Mouse (Mus musculus): ENCODE measurements around the gene Fam160b1. TPM values are rescaled to one million over a fixed set of nuclear protein-coding genes. Genes with fewer than 3 reads are reported as not detected.

The Fam160b1 gene
- total and polyA plus RNA-seq, 3 experiments, result 10.6 to 20.6 (median 19.4) TPM

DNA sequence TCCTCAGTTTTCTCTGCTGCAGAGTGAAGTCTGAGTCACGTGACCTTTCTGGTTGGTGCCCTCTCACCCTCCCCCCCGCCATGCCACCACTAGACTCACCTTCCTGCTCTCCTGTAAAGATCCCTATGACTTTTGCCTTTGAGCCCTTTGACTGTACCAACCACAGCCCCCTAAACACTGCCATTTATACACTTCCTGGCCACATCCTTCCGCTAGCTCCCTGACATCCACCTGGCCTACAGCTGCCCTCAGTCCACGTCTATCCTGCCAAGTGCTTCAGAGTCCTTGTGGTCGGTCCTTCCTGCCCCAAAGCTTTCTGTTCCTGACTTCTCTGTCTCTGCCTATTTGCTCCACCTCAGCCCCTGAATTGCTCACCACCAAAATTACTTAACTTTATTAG lies 16.6 kb upstream of the Fam160b1 start:
- no peak for DNase-seq

GRCm38 (mm10) chr19:57344678-57345077 lies 15.8 kb upstream of the Fam160b1 start:
- DNase-seq, result no peak

DNA sequence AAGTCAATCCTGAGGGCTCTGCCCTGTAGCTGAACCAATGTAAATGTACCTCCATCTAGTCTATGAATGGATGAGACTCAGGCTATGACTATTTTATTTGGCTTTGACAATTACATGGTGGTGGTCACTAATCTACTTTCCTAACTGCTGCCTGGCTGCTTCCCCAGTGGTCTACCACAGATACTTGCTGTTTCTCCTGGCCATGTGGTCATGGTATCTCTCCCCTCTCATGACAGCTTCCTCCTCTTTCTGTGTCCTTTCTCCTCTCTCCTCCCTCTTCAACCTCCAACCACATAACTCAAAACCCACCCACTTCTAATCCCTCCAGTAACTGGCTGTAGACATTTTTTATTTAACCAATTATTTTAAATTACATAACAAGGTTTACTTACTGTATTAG lies 11.4 kb upstream of the Fam160b1 start:
- no peak for DNase-seq

DNA sequence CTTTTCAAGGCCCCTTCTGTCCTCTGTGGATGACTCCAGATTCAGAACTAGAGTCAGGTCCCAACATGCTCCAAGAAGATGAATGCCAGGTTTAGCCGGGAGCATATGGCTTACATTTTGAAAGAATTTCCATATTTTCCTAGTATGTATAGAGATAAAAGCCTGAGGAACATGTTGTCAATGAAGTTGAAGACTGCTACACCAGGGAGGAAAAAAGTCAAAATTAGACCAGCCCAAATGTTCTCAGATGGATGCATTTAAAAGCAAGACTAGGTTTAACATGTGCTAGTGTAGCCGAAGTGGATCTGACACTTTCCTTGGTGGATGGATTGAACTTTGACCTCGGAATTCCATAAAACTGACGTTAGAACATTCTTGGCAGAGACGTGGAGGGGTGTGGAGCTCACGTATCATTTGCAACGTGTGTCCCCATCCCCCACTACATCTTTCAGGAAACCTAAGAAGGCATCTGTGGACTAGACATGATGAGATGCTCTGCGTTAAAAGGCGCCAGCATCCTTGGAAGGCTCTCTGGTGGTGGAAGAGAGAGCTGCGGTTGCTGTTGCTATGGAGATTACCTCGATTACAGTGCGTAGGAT lies 8.0 kb upstream of the Fam160b1 start:
- no peak for DNase-seq

- no peak for DNase-seq
Observed at GRCm38 (mm10) chr19:57353228-57353627, 7.3 kb upstream of the Fam160b1 start.

- no peak for DNase-seq
Observed at GRCm38 (mm10) chr19:57354050-57354449, 6.4 kb upstream of the Fam160b1 start.

GRCm38 (mm10) chr19:57354715-57355114 lies 5.8 kb upstream of the Fam160b1 start:
- DNase-seq, result no peak

DNA sequence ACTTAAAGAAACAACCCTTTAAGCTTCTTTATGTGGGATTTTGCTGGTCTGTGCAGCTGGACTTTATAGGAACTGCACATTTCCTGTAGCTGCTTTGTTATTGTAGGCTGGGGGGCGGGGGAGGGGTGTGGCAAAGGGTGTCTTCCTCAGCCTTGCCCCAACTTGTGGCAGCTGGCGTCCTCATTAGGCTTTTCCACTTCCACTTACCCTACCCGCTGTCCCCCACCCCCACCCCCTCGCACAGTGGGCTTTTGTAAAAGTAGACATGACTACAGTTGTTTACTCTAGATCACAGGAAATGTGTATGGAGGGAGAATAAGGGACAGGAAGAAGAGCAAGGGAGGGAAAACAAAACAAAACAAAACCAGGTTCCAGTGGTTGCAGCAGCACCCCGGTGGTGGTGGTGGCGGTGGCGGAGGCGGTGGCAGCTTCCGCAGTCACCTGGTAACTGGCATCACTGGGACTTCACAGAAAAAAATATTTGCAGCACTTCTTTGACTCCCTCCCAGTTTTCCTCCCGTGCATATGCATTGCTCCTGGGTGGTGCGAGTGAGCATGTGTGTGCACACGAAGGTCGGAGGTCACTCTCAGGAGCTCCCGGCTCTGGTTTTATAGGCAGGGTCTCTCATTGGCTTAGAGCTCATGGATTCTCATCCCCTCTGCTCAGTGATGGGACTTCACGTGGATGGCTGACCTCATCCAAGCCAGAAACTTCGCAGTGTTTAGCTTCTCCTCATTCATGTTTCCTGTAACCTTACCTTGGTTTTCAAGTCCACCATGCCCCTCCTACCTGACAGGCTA lies 4.8 kb upstream of the Fam160b1 start:
- DNase-seq, result no peak

DNA sequence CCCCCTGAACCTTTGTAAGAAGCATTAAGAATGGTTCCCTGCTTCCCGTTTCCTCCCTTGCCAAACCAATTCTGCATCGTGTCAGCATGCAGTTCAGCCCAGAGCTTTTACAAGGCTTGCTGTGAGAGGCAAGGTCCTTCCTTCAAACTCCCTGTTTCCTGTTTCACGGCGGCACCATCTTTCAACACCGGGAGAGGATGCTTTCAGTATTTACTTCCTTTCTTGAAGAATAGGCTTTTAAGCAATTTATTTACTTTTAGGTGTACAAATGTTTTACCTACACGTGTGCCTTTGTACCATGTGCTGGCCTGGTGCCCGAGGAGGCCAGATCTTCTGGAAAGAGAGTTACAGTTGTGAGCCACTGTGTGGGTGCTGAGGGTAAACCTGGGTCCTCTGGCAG lies 4.2 kb upstream of the Fam160b1 start:
- DNase-seq, result no peak

DNA sequence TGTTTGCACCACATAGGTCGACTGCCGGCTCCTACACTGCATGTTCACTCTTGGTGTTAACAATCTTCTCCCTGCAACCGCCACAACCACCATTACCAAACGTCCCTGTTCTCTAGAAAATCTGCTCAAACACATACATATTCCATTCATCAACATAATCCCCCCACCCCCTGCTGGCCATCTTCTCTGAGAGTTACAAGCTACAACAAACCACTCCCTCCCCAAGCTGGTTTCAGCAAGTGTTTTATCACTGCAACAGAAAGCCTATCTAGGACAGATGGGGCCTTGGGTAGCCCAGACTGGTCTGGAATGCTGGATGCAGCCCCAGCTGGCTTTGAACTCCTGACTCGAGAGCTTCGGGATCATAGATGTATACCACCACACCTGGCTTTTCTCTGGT lies 3.2 kb upstream of the Fam160b1 start:
- no peak for DNase-seq

- DNase-seq, result no peak
Observed at GRCm38 (mm10) chr19:57357811-57358210, 2.7 kb upstream of the Fam160b1 start.

- peak; percentile 70 for DNase-seq
Observed at GRCm38 (mm10) chr19:57358322-57358721, 2.2 kb upstream of the Fam160b1 start.

DNA sequence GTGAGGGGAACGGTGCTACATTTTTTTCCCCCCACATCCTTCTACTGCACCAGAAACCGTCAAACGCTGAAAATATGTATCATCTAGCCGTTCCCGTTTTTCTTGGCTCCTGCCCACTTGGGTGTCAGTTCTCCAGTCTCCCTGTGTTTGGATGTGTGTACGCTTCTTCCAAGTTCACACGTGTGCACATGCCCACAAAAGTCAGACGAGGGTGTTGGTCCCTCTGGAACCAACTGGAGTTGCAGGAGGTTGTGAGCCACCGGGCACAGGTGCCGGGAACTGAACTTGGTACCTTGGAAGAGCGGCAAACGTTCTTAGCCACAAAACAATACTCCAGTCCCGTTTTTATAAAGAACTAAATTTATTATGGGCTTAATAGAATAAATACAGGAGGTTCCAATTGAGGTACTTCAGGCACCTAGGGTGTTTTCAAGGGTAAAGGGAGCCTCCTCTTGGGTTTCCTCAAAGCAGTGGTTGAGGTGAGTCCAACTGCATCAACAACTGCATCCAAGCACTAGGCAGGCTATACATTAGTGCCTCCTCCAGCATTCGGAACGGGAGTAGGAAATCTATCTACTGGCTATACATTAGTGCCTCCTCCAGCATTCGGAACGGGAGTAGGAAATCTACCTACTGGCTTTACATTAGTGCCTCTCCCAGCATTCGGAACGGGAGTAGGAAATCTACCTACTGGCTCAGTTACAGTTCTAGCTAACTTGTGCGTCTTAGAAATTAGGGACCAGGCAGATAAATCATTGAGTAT lies 1.5 kb upstream of the Fam160b1 start:
- no peak for DNase-seq

DNA sequence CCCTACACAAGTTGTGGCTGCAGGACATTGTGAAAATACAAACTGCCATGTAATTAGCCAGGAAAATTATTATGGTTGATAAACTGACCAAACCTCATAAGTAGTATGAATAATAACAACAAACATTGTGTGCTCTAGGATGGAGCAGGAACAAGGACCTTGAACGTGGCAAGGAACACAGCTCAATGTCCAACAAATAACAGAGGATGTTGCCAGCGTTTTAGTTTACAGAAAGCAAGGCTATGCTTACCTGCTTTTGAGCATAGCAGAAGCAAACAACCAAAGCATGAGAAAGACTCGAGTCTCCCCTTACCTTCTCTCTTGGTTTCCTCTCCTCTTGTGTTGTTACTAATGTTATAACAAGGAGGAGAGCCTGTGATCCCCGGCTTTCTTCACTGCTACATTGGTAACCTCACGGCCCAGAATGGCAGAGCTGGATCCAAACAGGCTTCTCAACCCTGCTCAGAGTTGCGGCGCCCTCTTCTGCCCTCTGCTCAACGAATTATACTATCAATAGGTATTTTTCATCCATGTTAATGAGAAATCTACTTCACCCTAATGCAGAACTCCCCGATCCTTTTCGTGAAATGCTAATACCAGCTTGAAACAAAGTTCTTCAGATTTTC lies 666 bp upstream of the Fam160b1 start:
- peak; percentile 46 for DNase-seq

DNA sequence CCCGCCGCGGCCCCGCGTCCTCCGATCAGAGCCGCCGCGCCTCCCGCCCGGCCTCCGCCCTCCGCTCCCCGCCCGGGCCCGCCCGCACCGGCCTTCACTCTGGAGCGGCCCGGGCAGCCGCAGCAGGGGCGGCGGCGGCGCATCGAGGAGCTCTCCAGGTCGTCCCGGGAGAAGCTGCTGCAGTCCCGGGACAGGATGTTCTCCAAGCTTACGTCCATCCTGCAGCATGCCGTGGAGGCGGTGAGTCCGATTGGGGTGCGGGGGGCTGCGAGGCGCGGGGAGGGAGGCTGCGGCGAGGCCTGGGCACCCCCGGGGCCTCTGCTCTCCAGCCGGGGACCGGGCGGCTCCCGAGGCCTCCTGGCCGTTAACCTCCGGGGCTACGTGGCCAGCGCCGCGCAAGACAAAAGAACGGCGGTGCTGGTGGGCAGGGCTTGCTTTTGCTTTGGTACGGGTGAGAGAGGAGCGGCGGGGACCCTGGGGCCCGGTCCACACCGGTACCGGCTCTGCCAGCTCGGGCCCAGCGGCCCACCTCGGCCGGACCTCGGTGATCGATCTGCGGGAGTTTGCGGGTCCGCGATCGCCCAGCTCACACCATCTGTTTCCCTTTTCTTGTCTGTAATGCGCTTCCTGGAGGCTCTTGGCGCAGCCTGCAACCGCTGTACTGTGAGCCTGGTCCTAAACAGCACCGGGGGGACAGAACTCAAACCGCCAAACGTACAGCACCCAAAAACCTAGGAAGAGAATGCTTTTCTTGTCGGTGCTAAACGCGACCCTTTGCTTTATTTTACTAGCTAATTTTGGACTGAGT lies 855 bp downstream of the Fam160b1 start:
- DNase-seq, result peak; percentile 85

- no peak for DNase-seq
Observed at GRCm38 (mm10) chr19:57361939-57362307, 1.4 kb downstream of the Fam160b1 start.

DNA sequence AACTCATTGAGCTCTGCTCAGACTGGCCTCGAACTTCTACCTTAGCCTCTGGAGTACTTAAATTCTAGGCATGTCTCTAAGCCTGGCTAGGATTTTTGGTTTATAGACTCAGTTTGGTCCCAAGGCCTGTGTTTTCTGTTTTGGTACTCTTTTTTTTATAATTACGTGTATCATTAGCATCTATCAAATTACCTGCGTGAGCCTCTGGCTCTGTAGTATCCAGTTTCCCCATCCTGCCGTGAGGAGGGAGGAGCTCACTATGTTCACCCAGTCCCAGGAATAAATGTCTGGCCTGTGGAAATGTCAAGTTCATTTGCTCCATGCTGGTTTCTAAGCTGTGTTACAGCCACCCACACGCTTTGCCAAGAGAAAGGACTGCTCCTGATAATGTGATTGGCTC lies 2.1 kb downstream of the Fam160b1 start:
- peak; percentile 53 for DNase-seq

- DNase-seq, result no peak
Observed at GRCm38 (mm10) chr19:57363076-57363475, 2.6 kb downstream of the Fam160b1 start.

DNA sequence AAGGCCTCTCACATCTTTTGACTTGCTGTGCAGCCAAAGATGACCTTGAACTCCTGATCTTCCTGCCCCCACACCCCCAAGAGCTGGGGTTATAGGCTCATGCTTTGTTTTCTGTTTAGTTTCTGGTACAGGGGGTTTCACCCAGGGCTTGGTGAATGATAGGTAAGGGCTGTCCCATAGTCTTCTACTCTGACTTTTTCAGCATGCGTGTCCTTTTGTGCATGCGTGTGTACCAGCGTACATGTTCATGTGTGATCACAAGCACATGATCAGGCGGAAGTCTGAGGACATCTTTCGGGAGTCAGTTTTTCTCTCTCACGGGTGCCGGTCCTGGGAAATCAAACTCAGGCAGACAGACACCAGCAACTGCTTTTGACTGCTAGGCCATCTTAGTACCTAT lies 3.1 kb downstream of the Fam160b1 start:
- DNase-seq, result no peak

DNA sequence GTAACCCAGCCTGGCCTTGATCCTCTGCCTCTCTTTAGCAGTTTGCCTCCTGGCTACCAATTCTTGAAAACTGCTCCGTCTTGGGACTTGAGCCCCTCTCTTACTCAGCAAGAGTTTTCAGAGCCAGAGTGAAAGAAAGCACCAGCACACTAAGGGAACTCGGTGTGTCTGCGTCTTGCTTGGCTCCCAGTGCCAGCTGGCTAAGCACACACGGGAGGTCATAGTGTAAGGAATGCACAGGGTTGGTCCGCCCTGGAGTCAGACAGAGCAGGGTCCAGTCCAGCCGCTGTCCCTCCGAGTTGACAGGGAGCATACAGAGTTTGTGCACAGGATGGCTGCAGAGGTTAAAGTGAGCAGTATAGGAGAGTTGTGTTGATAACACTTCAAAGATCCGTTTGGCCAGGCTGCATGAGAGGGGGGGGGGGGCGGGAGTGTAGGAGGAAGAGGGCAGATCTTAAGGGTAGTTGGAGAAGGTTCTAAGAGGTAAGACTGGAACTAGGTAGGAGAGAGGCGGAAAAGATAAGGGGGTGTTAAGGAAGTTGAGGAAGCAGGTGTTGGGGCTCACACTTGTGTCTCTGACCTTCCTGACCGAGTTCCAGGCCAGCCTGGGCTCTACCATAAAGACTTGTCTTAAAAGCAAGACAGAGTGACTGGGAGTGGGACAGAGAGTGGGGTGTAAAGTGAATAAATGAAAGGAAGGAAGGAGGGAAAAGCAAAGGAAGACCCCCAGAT lies 4.6 kb downstream of the Fam160b1 start:
- DNase-seq, result peak; percentile 62

- DNase-seq, result no peak
Observed at GRCm38 (mm10) chr19:57366007-57366406, 5.5 kb downstream of the Fam160b1 start.
